Mouse (Mus musculus) NIH3T3 (cell line): Measurements from ENCODE around the gene Nipa1.

Experiments
- DNase-seq: peaks from one replicate; pipeline ENCODE4 v3.0.0-alpha.2; 2012; ENCODE audit warnings: low read depth

The Nipa1 gene

GRCm38 (mm10) chr7:55935025-55935424 is 84.7 kb downstream of the Nipa1 start:
- DNase-seq = no peak

GRCm38 (mm10) chr7:55928649-55929048 is 91.1 kb downstream of the Nipa1 start:
- DNase-seq = no peak
